Mouse (Mus musculus): Measurements from ENCODE around the gene Zbtb16. TPM values are rescaled to one million over a fixed set of nuclear protein-coding genes. Genes with fewer than 3 reads are reported as not detected.

Gene Zbtb16
- polyA plus RNA-seq, 1 experiment from 2014 or later = 0.77 TPM

GRCm38 (mm10) chr9:48741433-48742077 lies 94.5 kb downstream of the Zbtb16 start:
- ATAC-seq (ENCODE audit: low read depth) (no peak), DNase-seq (no peak)
- no peak overlapping the region for H3K4me3 ChIP-seq (replicated peaks)
- peaks cover 30% of the 10 kb centered on the region for H3K4me1 ChIP-seq (replicated peaks)
- no peak overlapping the region for H3K9ac ChIP-seq
- no peak overlapping the region for H3K4me2 ChIP-seq
- H3K9me3 ChIP-seq (replicated peaks) = no peaks in the 10 kb centered on the region
- H3K27me3 ChIP-seq = 0 out of 2 replicates have a peak, but pooled peaks cover 6% of the 10 kb centered on the region
- no peaks in the 10 kb centered on the region for H3K36me3 ChIP-seq
- 78% methylated on average over 14 of the region's 14 CpGs for WGBS (ENCODE audit: insufficient replicate concordance)
- H3K27ac ChIP-seq = no peak overlapping the region

DNA sequence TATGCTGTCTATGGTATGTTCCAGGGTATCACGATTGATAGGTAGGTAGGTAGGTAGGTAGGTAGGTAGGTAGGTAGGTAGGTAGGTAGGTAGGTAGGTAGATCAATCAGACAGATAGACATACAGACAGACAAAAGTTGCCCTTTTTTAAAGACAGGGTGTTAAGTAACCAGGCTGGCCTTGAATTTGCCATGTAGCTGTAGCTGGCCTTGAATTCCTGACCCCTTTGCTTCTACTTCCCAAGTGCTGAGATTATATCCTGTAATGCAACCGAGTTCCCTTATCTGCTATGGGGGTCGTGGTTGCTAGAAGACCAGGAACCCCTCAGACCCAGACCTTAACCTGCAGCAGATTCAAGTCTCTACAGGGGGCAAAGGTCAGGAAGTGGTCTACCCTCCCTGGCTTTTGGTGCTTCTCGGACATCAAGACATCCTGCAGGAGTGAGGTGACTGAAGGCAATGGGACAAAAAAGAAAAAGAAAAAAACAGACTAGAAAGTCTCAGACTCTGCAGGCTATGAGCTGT lies 95.2 kb downstream of the Zbtb16 start:
- H3K27me3 ChIP-seq = 0 out of 2 replicates have a peak, but pooled peaks cover 6% of the 10 kb centered on the region
- no peaks in the 10 kb centered on the region for H3K36me3 ChIP-seq
- H3K4me3 ChIP-seq (replicated peaks) = no peak overlapping the region
- no peak overlapping the region for H3K4me2 ChIP-seq
- ATAC-seq (ENCODE audit: low read depth) (no peak), DNase-seq (no peak)
- H3K4me1 ChIP-seq (replicated peaks) = peaks cover 28% of the 10 kb centered on the region
- no peak overlapping the region for H3K9ac ChIP-seq
- 34% methylated on average over 4 of the region's 4 CpGs for WGBS (ENCODE audit: insufficient replicate concordance)
- H3K9me3 ChIP-seq (replicated peaks) = no peaks in the 10 kb centered on the region
- no peak overlapping the region for H3K27ac ChIP-seq

- 62% methylated on average over 11 of the region's 11 CpGs for WGBS (ENCODE audit: insufficient replicate concordance)
- no peak overlapping the region for H3K4me3 ChIP-seq (replicated peaks)
- H3K27me3 ChIP-seq = 0 out of 2 replicates have a peak, but pooled peaks cover 6% of the 10 kb centered on the region
- H3K4me2 ChIP-seq = no peak overlapping the region
- H3K9me3 ChIP-seq (replicated peaks) = no peaks in the 10 kb centered on the region
- H3K36me3 ChIP-seq = no peaks in the 10 kb centered on the region
- DNase-seq (no peak), ATAC-seq (ENCODE audit: low read depth) (peak; percentile 75)
- H3K4me1 ChIP-seq (replicated peaks) = peaks cover 21% of the 10 kb centered on the region
- H3K9ac ChIP-seq = no peak overlapping the region
- H3K27ac ChIP-seq = no peak overlapping the region
Measured at GRCm38 (mm10) chr9:48740098-48740505, 95.9 kb downstream of the Zbtb16 start.

DNA sequence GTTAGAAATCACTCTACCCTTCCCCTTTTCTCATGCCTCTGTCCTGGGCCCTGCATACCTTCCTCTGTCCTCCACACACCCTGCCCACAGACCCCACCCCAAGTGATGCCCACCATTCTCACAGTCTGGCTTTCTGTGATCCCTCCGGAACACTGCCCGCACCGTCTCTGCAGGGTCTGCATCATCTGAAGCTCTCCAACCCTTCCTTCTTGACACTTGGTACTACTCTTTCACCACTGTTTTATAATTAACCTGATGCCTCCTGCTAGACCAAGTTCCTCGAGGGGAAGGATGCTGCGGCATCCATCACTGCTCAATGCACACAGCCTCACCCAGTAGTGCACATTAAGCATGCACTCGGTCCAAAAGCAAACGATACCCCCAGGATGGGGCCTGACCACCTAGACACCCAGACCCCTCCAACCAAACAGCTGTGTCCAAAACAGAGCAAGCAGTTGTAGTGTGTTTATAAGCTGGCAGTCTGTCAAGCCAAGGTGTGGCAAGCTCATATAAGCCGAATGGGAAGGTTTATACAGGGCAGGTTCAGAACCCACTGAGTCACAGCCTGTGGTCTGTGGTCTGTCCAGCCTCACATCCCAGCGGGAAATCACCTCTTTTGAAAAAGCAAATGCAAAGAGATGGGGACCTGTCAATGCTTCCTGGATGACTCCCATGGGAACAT lies 97.1 kb downstream of the Zbtb16 start:
- no peaks in the 10 kb centered on the region for H3K36me3 ChIP-seq
- H3K9me3 ChIP-seq (replicated peaks) = no peaks in the 10 kb centered on the region
- no peak for DNase-seq
- no peak overlapping the region for H3K27ac ChIP-seq
- H3K4me3 ChIP-seq (replicated peaks) = no peak overlapping the region
- H3K9ac ChIP-seq = no peak overlapping the region
- peaks cover 12% of the 10 kb centered on the region for H3K4me1 ChIP-seq (replicated peaks)
- H3K27me3 ChIP-seq = 0 out of 2 replicates have a peak, but pooled peaks cover 6% of the 10 kb centered on the region
- WGBS (ENCODE audit: insufficient replicate concordance) = 78% methylated on average over 9 of the region's 9 CpGs
- no peak for ATAC-seq (ENCODE audit: low read depth)
- no peak overlapping the region for H3K4me2 ChIP-seq

DNA sequence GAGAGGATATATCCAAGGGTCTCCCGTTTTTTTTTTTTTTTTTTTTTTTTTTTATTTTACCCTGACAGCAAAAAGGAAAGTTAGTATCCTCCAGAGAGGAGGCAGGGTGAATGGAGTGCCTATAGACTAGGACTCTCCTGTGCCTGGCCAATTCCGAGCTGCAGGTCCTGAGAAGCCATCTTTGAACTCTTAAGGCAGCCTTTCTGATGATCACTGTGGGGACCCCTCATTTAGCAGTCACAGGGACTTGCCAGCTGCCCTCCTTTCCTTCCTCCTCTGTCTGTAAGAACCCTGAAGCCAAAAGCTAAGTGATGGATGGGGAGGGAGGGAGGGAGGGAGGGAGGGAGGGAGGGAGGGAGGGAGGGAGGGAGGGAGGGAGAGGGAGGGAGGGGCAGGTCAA lies 98.1 kb downstream of the Zbtb16 start:
- H3K27ac ChIP-seq = no peak overlapping the region

GRCm38 (mm10) chr9:48737210-48737850 lies 98.7 kb downstream of the Zbtb16 start:
- Histone ChIP-seq H3K36me3 (no peaks in the 10 kb centered on the region), H3K27ac (no peak overlapping the region), H3K4me2 (no peak overlapping the region), H3K9ac (no peak overlapping the region), H3K4me1 (replicated peaks) (peaks cover 12% of the 10 kb centered on the region), H3K27me3 (0 out of 2 replicates have a peak, but pooled peaks cover under 1% of the 10 kb centered on the region), H3K4me3 (replicated peaks) (no peak overlapping the region), H3K9me3 (replicated peaks) (no peaks in the 10 kb centered on the region)
- ATAC-seq (ENCODE audit: low read depth) (no peak), DNase-seq (no peak)
- WGBS (ENCODE audit: insufficient replicate concordance) = 56% methylated on average over 13 of the region's 13 CpGs

More for the DNA sequence above, 98.1 kb downstream of the Zbtb16 start:
- 45% methylated on average over 2 of the region's 2 CpGs for WGBS (ENCODE audit: insufficient replicate concordance)
- ATAC-seq (ENCODE audit: low read depth) (no peak), DNase-seq (no peak)
- no peak overlapping the region for H3K4me2 ChIP-seq
- no peaks in the 10 kb centered on the region for H3K9me3 ChIP-seq (replicated peaks)
- 0 out of 2 replicates have a peak, but pooled peaks cover 2% of the 10 kb centered on the region for H3K27me3 ChIP-seq
- H3K4me3 ChIP-seq (replicated peaks) = no peak overlapping the region
- peaks cover 12% of the 10 kb centered on the region for H3K4me1 ChIP-seq (replicated peaks)
- H3K36me3 ChIP-seq = no peaks in the 10 kb centered on the region
- no peak overlapping the region for H3K9ac ChIP-seq

GRCm38 (mm10) chr9:48736361-48737209 lies 99.4 kb downstream of the Zbtb16 start:
- WGBS (ENCODE audit: insufficient replicate concordance) = 56% methylated on average over 10 of the region's 10 CpGs
- ATAC-seq (ENCODE audit: low read depth) = no peak
- no peak overlapping the region for H3K4me3 ChIP-seq (replicated peaks)
- no peaks in the 10 kb centered on the region for H3K36me3 ChIP-seq
- H3K27me3 ChIP-seq = no peaks in the 10 kb centered on the region
- H3K4me1 ChIP-seq (replicated peaks) = peaks cover 12% of the 10 kb centered on the region
- H3K9me3 ChIP-seq (replicated peaks) = no peaks in the 10 kb centered on the region
- no peak for DNase-seq
- no peak overlapping the region for H3K4me2 ChIP-seq
- no peak overlapping the region for H3K27ac ChIP-seq
- H3K9ac ChIP-seq = no peak overlapping the region

- DNase-seq = no peak
- WGBS (ENCODE audit: insufficient replicate concordance) = 61% methylated on average over 12 of the region's 12 CpGs
Measured at GRCm38 (mm10) chr9:48735466-48736312, 100.3 kb downstream of the Zbtb16 start.

GRCm38 (mm10) chr9:48734725-48735465 lies 101.1 kb downstream of the Zbtb16 start:
- Histone ChIP-seq H3K27me3 (no peaks in the 10 kb centered on the region), H3K36me3 (no peaks in the 10 kb centered on the region), H3K9me3 (replicated peaks) (no peaks in the 10 kb centered on the region), H3K27ac (no peak overlapping the region), H3K4me2 (no peak overlapping the region), H3K9ac (no peak overlapping the region), H3K4me1 (replicated peaks) (peaks cover 1% of the 10 kb centered on the region; the same call in 1 of the 2 replicates), H3K4me3 (replicated peaks) (no peak overlapping the region)
- no peak for ATAC-seq (ENCODE audit: low read depth)
- 79% methylated on average over 12 of the region's 12 CpGs for whole genome bisulfite sequencing (ENCODE audit: insufficient replicate concordance)
- DNase-seq = no peak

More at GRCm38 (mm10) chr9:48735466-48736312, 100.3 kb downstream of the Zbtb16 start:
- Histone ChIP-seq H3K27me3 (no peaks in the 10 kb centered on the region), H3K9me3 (replicated peaks) (no peaks in the 10 kb centered on the region), H3K36me3 (no peaks in the 10 kb centered on the region), H3K4me3 (replicated peaks) (no peak overlapping the region), H3K4me1 (replicated peaks) (peaks cover 9% of the 10 kb centered on the region), H3K27ac (no peak overlapping the region), H3K9ac (no peak overlapping the region), H3K4me2 (no peak overlapping the region)
- no peak for ATAC-seq (ENCODE audit: low read depth)
